Mouse (Mus musculus): ENCODE results near the gene Slc16a7. TPM values are rescaled to one million over a fixed set of nuclear protein-coding genes. Genes with fewer than 3 reads are reported as not detected.

Gene Slc16a7
- polyA plus RNA-seq, 1 experiment from 2014 or later = 4.3 TPM

DNA sequence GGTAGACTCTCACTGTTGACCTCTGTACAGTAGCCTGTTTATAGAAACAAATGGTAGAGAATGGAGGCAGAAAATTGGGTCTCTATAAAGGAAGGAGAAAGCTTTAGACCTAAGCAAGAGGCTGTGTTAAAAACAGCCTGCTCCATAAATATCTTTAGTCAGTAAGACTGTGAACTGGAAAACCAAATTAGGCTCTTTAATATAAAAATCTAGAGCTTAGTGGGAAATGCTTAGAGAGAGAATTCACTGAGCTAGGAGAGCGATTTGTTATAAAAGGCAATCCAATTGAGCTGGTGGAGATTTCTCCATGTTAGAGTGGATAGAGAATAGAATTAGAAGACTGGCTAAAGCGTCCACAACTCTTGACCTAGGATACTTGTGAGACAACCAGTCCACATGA is 211.5 kb downstream of the Slc16a7 start:
- Histone ChIP-seq H3K27me3 (replicated peaks) (no peaks in the 10 kb centered on the region), H3K9me3 (no peaks in the 10 kb centered on the region), H3K4me3 (no peak overlapping the region), H3K9ac (no peak overlapping the region), H3K4me1 (no peaks in the 10 kb centered on the region), H3K27ac (replicated peaks) (no peak overlapping the region), H3K4me2 (no peak overlapping the region), H3K36me3 (no peaks in the 10 kb centered on the region)
- WGBS = 75% methylated on average over 2 of the region's 2 CpGs
- ATAC-seq (ENCODE audit: extremely low read depth, insufficient number of reproducible peaks, low FRiP score, low TSS enrichment) = no peak

DNA sequence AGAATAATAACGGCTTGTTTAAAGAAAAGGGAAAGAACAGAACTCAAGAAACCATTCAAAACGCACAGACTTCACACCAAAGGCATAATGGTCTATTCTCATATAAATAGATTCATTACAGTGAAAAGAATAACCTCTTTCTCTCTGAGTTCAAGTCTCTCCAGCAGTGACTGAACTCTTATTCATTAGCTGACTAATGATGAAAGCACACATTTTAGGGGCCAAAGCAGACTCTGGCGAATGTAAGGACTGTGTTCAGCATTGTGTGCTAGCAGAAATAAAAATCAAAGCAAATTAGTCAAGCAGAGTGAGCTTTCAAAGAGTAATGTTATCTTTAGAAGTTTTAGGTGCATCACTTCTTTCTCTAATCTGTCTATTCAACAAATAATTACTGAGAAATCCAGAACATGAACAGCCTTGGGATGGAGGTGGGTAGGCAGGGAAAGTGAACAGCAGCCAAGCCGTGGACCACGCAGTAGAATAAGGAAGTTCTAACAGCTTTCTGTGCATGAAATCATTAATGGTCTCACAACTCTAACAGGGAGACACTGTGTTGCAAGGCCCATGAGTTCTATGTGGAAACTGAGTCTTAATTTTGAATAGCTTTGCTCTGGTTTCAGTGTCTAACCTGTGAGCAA is 214.1 kb downstream of the Slc16a7 start:
- 73% methylated on average over 5 of the region's 5 CpGs for WGBS
- Histone ChIP-seq H3K4me1 (no peaks in the 10 kb centered on the region), H3K4me2 (no peak overlapping the region)

DNA sequence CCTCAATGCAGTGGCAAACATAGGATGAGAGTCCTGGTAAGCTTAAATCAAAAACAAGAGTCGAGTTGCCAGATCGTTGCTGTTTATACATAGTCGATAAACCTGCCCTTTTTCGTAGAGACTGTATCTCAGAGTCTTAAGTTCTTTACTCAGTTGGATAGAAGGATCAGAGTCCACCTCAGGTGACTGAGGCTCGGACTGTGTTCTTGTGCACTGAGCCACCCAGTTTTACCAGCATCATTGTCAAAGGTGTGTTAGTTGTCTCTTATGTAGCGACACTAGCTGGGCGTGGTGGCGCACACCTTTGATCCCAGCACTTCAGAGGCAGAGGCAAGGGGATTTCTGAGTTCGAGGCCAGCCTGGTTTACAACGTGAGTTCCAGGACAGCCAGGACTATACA is 217.6 kb downstream of the Slc16a7 start:
- Histone ChIP-seq H3K27ac (replicated peaks) (no peak overlapping the region), H3K27me3 (replicated peaks) (no peaks in the 10 kb centered on the region), H3K9ac (no peak overlapping the region), H3K4me3 (no peak overlapping the region), H3K4me2 (no peak overlapping the region), H3K9me3 (no peaks in the 10 kb centered on the region), H3K36me3 (no peaks in the 10 kb centered on the region), H3K4me1 (no peaks in the 10 kb centered on the region)
- ATAC-seq (ENCODE audit: extremely low read depth, insufficient number of reproducible peaks, low FRiP score, low TSS enrichment) = no peak
- WGBS = 86% methylated on average over 10 of the region's 10 CpGs

More for the DNA sequence above, 214.1 kb downstream of the Slc16a7 start:
- ATAC-seq (ENCODE audit: extremely low read depth, insufficient number of reproducible peaks, low FRiP score, low TSS enrichment) = no peak
- H3K9ac ChIP-seq = no peak overlapping the region
- H3K36me3 ChIP-seq = no peaks in the 10 kb centered on the region
- no peaks in the 10 kb centered on the region for H3K9me3 ChIP-seq
- H3K27me3 ChIP-seq (replicated peaks) = no peaks in the 10 kb centered on the region
- H3K4me3 ChIP-seq = no peak overlapping the region
- H3K27ac ChIP-seq (replicated peaks) = no peak overlapping the region

DNA sequence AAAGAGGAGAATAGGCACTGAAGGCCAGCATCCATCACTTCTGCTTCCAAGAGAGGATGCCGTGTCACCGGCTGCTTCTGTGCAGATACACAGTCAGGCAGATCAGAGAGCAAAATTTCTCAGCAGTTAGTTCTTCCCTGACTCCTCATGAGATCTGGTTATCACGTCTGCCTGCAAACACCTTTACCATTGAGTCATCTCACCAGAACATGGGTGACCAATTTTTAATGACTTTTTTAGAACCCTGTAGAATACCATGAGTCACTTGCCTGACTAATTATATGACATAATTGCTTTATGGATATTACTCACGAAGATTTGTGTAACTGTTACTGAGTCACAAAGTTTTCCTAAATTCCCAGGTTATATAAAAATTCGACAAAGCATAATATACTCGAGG is 218.1 kb downstream of the Slc16a7 start:
- H3K27ac ChIP-seq (replicated peaks) = no peak overlapping the region

More for the DNA sequence above, 218.1 kb downstream of the Slc16a7 start:
- 73% methylated on average over 6 of the region's 6 CpGs for WGBS
- no peak for ATAC-seq (ENCODE audit: extremely low read depth, insufficient number of reproducible peaks, low FRiP score, low TSS enrichment)
- H3K36me3 ChIP-seq = no peaks in the 10 kb centered on the region
- no peak overlapping the region for H3K4me2 ChIP-seq
- H3K4me1 ChIP-seq = no peaks in the 10 kb centered on the region
- H3K9ac ChIP-seq = no peak overlapping the region
- H3K9me3 ChIP-seq = no peaks in the 10 kb centered on the region
- no peaks in the 10 kb centered on the region for H3K27me3 ChIP-seq (replicated peaks)
- H3K4me3 ChIP-seq = no peak overlapping the region
